In genomic region chr9:54733921-54734638, GRCm38 (mm10) we compare ENCODE assay signal across 8 mouse cellular contexts. TPM values are rescaled to one million over a fixed set of nuclear protein-coding genes. Genes with fewer than 3 reads are reported as not detected.
A peak's percentile ranks its signal among the peaks of the same experiment; 100 is the strongest.
DNase-seq lines count a peak whose midpoint lies in the region; ATAC-seq and TF ChIP-seq lines count a peak whose summit lies in the region.

Gene Wdr61 (minus strand): TSS chr9:54734519.

- WGBS in forebrain, embryonic 16.5 days: 2% methylated on average over 26 of the region's 32 CpGs
- WGBS in lung, embryonic 14.5 days: 2% methylated on average over 32 of the region's 32 CpGs
- WGBS in olfactory bulb, adult 2 months: under 1% methylated on average over 32 of the region's 32 CpGs
- 2% methylated on average over 32 of the region's 32 CpGs for WGBS in thymus, adult 2 months

- H3K27ac ChIP-seq in ES-E14 (ENCODE audit: insufficient read depth, low read depth, low read length, poor library complexity, severe bottlenecking): peak within 1 kb of the TSS; percentile 45; the same call in 1 of the 2 replicates
- no peak within 1 kb of the TSS for H3K27ac ChIP-seq in forebrain, embryonic 16.5 days (ENCODE audit: low read length)
- peak within 1 kb of the TSS; percentile 82 for H3K27ac ChIP-seq in layer of hippocampus, adult 2 months
- H3K27ac ChIP-seq in lung, embryonic 14.5 days (ENCODE audit: low read depth): peak within 1 kb of the TSS; percentile 68
- no peak within 1 kb of the TSS; the same call in 1 of the 2 replicates for H3K27ac ChIP-seq in olfactory bulb, adult 2 months (ENCODE audit: insufficient read depth, low read depth, low read length)
- H3K27ac ChIP-seq in thymus, adult 2 months (ENCODE audit: control insufficient read depth, insufficient read depth, low read length): peak within 1 kb of the TSS; percentile 41; the same call in 1 of the 2 replicates

- no peaks in the 10 kb centered on the region for H3K9me3 ChIP-seq in ES-E14 (ENCODE audit: control insufficient read depth, insufficient read depth, low read depth, low read length)
- no peaks in the 10 kb centered on the region for H3K9me3 ChIP-seq in forebrain, embryonic 16.5 days (ENCODE audit: control insufficient read depth, low read length)
- no peaks in the 10 kb centered on the region for H3K9me3 ChIP-seq in lung, embryonic 14.5 days (ENCODE audit: low read depth, low read length)

- intact Hi-C loops in heart, postnatal 36 days (cut with DNase I): loop anchor here (2.0 to 5.0 kb wide), 4 partner anchors 33 to 377 kb away; partner anchors contain the start of genes AY074887 and Psma4

- H3K4me1 ChIP-seq in ES-E14 (ENCODE audit: control insufficient read depth in 2 of 2, insufficient read depth in 2 of 2, low read length in 2 of 2, poor library complexity in 1 of 2): peaks cover 0 to 3% of the 10 kb centered on the region in 2 experiments; a peak in 1 of 4 replicates
- peaks cover 15% of the 10 kb centered on the region for H3K4me1 ChIP-seq in forebrain, embryonic 16.5 days (replicated peaks; ENCODE audit: control insufficient read depth, insufficient read depth, low read length)
- 0 out of 2 replicates have a peak, but pooled peaks cover 2% of the 10 kb centered on the region for H3K4me1 ChIP-seq in lung, embryonic 14.5 days (ENCODE audit: insufficient read depth)
- H3K4me1 ChIP-seq in olfactory bulb, adult 2 months (ENCODE audit: control insufficient read depth, insufficient read depth, low read length): no peaks in the 10 kb centered on the region
- H3K4me1 ChIP-seq in thymus, adult 2 months (replicated peaks; ENCODE audit: control insufficient read depth, insufficient read depth, low read length): peaks cover 3% of the 10 kb centered on the region

- H3K27me3 ChIP-seq in forebrain, embryonic 16.5 days (replicated peaks; ENCODE audit: control insufficient read depth, insufficient read depth, low read length): no peaks in the 10 kb centered on the region
- H3K27me3 ChIP-seq in lung, embryonic 14.5 days (ENCODE audit: insufficient read depth, low read length): no peaks in the 10 kb centered on the region
- no peaks in the 10 kb centered on the region for H3K27me3 ChIP-seq in thymus, adult 2 months (ENCODE audit: control insufficient read depth, insufficient read depth, low read length)

- peak; percentile 98 for ATAC-seq in forebrain, embryonic 16.5 days
- peak; percentile 97 for ATAC-seq in lung, embryonic 14.5 days (ENCODE audit: insufficient read depth)

- in situ Hi-C loops in ES-E14 (cut with MboI; ENCODE audit: low sequenced_read_pairs in 2 of 2, unreplicated experiment in 2 of 2): loop anchor here (10.0 to 25.0 kb wide), 2 partner anchors 91 to 378 kb away; no protein-coding TSS in a partner anchor

- peak within 1 kb of the TSS; percentile 91 for H3K9ac ChIP-seq in ES-E14 (ENCODE audit: insufficient read depth, low read depth, low read length, poor library complexity, severe bottlenecking)
- H3K9ac ChIP-seq in forebrain, embryonic 16.5 days (replicated peaks; ENCODE audit: low read depth, low read length): peak within 1 kb of the TSS; percentile 59
- H3K9ac ChIP-seq in lung, embryonic 14.5 days: peak within 1 kb of the TSS; percentile 76

- peak; percentile 93 for DNase-seq in ES-E14 (ENCODE audit: low read depth, low spot score)
- peak; percentile 95 for DNase-seq in cerebellum, adult 11-12 months
- DNase-seq in heart, postnatal 36 days: peak; percentile 98 to 99
- peak; percentile 97 to 99 for DNase-seq in layer of hippocampus, adult 2 months (ENCODE audit: low spot score in 2 of 2)
- peak; percentile 98 for DNase-seq in lung, embryonic 14.5 days
- DNase-seq in thymus, adult 2 months: peak; percentile 99

- peaks cover 9% of the 10 kb centered on the region; the same call in 1 of the 2 replicates for H3K36me3 ChIP-seq in ES-E14 (ENCODE audit: control insufficient read depth, insufficient read depth, low read length, poor library complexity, severe bottlenecking)
- H3K36me3 ChIP-seq in forebrain, embryonic 16.5 days (ENCODE audit: control insufficient read depth, insufficient read depth): peaks cover 5% of the 10 kb centered on the region
- H3K36me3 ChIP-seq in lung, embryonic 14.5 days (ENCODE audit: insufficient read depth): peaks cover 8% of the 10 kb centered on the region
- H3K36me3 ChIP-seq in thymus, adult 2 months (ENCODE audit: control insufficient read depth, insufficient read depth, low read length): no peaks in the 10 kb centered on the region

- H3K4me2 ChIP-seq in forebrain, embryonic 16.5 days (ENCODE audit: low read length): peak within 1 kb of the TSS; percentile 65
- peak within 1 kb of the TSS; percentile 69 for H3K4me2 ChIP-seq in lung, embryonic 14.5 days

- H3K4me3 ChIP-seq in ES-E14 (ENCODE audit: insufficient read depth in 1 of 2, low read depth in 1 of 2, low read length in 2 of 2, poor library complexity in 1 of 2, severe bottlenecking in 1 of 2): peak within 1 kb of the TSS; percentile 92 to 93
- peak within 1 kb of the TSS; percentile 57 for H3K4me3 ChIP-seq in forebrain, embryonic 16.5 days (replicated peaks; ENCODE audit: low read length)
- peak within 1 kb of the TSS; percentile 76 for H3K4me3 ChIP-seq in layer of hippocampus, adult 2 months
- H3K4me3 ChIP-seq in lung, embryonic 14.5 days (ENCODE audit: low read depth, low read length): peak within 1 kb of the TSS; percentile 62
- peak within 1 kb of the TSS; percentile 72 for H3K4me3 ChIP-seq in olfactory bulb, adult 2 months (ENCODE audit: insufficient read depth, low read depth, low read length)
- H3K4me3 ChIP-seq in thymus, adult 2 months (ENCODE audit: control insufficient read depth, insufficient read depth, low read length): peak within 1 kb of the TSS; percentile 85

- TF ChIP-seq POLR2A in olfactory bulb, adult 2 months (IDR thresholded peaks at IDR 0.05; ENCODE audit: insufficient read depth, low read depth, low read length): peak; percentile 81
- peak; percentile 46; the same call in 1 of the 2 replicates for TF ChIP-seq POLR2A in thymus, adult 2 months (IDR thresholded peaks at IDR 0.05; ENCODE audit: control insufficient read depth, extremely low read depth, insufficient read depth, low read length, poor library complexity)

- TF ChIP-seq CTCF in layer of hippocampus, adult 2 months (conservative IDR thresholded peaks at IDR 0.05): peak; percentile 68
- TF ChIP-seq CTCF in lung, embryonic 14.5 days (IDR thresholded peaks at IDR 0.05; ENCODE audit: low read depth): peak; percentile 70
- TF ChIP-seq CTCF in olfactory bulb, adult 2 months (IDR thresholded peaks at IDR 0.05; ENCODE audit: insufficient read depth, low read depth, low read length): no peak
- peak; percentile 73; the same call in 1 of the 2 replicates for TF ChIP-seq CTCF in thymus, adult 2 months (IDR thresholded peaks at IDR 0.05; ENCODE audit: borderline replicate concordance, control insufficient read depth, extremely low read depth, insufficient read depth, low read length, poor library complexity)

TF ChIP-seq in ES-E14, 5 proteins besides CTCF, POLR2A, EP300 and RAD21:
- TF ChIP-seq HCFC1 (IDR thresholded peaks at IDR 0.05; ENCODE audit: borderline replicate concordance, insufficient read depth, low read length) (peak; percentile 78), ZNF384 (IDR thresholded peaks at IDR 0.05; ENCODE audit: low read depth, low read length) (no peak), ZC3H11A (IDR thresholded peaks at IDR 0.05; ENCODE audit: borderline replicate concordance, low read depth, low read length) (no peak), CHD2 (IDR thresholded peaks at IDR 0.05; ENCODE audit: low read depth, low read length) (no peak), MAFK (IDR thresholded peaks at IDR 0.05; ENCODE audit: insufficient read depth, low read depth, low read length) (no peak)

RNA-seq across cellular contexts. Expression of gene Wdr61, which starts in this region (rescaled TPM):
- 63.8 and 88.6 TPM in 2 replicates for total RNA-seq in ES-E14 (2012; rRNA removed)
- polyA plus RNA-seq in forebrain, embryonic 16.5 days (2015; fragmentation: Nextera tagmentation; extraction: Ambion mirVana): 115 and 126 TPM in 2 replicates
- total RNA-seq in heart, postnatal 36 days (2021): 10 to 100 TPM; 28.2 to 31.7 TPM
- total RNA-seq in layer of hippocampus, adult 2 months (2021): 10 to 100 TPM; 60.2 to 63.6 TPM
- polyA plus RNA-seq in lung, embryonic 14.5 days (2014; fragmentation: Nextera tagmentation; extraction: Ambion mirVana): 148 and 156 TPM in 2 replicates
- polyA plus RNA-seq in olfactory bulb, adult 2 months (2012; ENCODE audit: insufficient read depth, insufficient read length, low replicate concordance, missing spikeins): not detected in 2 replicates
- polyA plus RNA-seq in thymus, adult 2 months (2012; rRNA removed): 42.2 and 49.7 TPM in 2 replicates

Comparison
In these comparisons a context has a peak if more than half of its experiments do, and no peak if none do; other contexts are left out.
1. RNA of gene Wdr61 (polyA plus RNA-seq): 148 to 156 TPM in lung, embryonic 14.5 days, 115 to 126 TPM in forebrain, embryonic 16.5 days and 42.2 to 49.7 TPM in thymus, adult 2 months; not detected in olfactory bulb, adult 2 months; every median in the first group is over 10 times any median in the second.
2. H3K27ac ChIP-seq: peak in ES-E14 (single experiment), layer of hippocampus, adult 2 months (single experiment), lung, embryonic 14.5 days (single experiment) and thymus, adult 2 months (single experiment); none in forebrain, embryonic 16.5 days (single experiment) and olfactory bulb, adult 2 months (single experiment).
3. Peak in every context shown above with its lines, with median percentiles within 50 percentile points of each other: DNase-seq, H3K4me3 ChIP-seq and H3K9ac ChIP-seq.